Mouse (Mus musculus): ENCODE data around the gene Spock2. TPM values are rescaled to one million over a fixed set of nuclear protein-coding genes. Genes with fewer than 3 reads are reported as not detected.

Gene Spock2
- polyA plus RNA-seq, 1 experiment = 6.8 TPM

- Histone ChIP-seq H3K79me2 (ENCODE audit: control insufficient read depth, insufficient read depth) (no peaks in the 10 kb centered on the region), H3ac (ENCODE audit: control insufficient read depth, insufficient read length) (no peak overlapping the region), H3K4me2 (ENCODE audit: low read depth) (peak overlapping the region; percentile 76), H3K27me3 (ENCODE audit: control insufficient read depth, insufficient read depth, insufficient read length) (no peaks in the 10 kb centered on the region), H3K4me3 (no peak overlapping the region), H3K36me3 (ENCODE audit: control insufficient read depth, insufficient read depth) (no peaks in the 10 kb centered on the region)
- TF ChIP-seq TCF3 (IDR thresholded peaks at IDR 0.05; ENCODE audit: insufficient read length, low read depth) = peak; percentile 29
- peak in 2 of 3 experiments; percentile 44 to 81 for TF ChIP-seq MYOG (IDR thresholded peaks at IDR 0.05; ENCODE audit: control insufficient read depth in 1 of 3, insufficient read depth in 1 of 3, insufficient read length in 2 of 3, low read depth in 2 of 3)
- peak in 2 of 3 experiments; percentile 70 to 72 for TF ChIP-seq MYOD1 (IDR thresholded peaks at IDR 0.05; ENCODE audit: control insufficient read depth in 1 of 3, insufficient read length in 2 of 3, low read depth in 2 of 3)
- TF ChIP-seq TCF12 (IDR thresholded peaks at IDR 0.05; ENCODE audit: insufficient read depth, poor library complexity, severe bottlenecking) = no peak
- TF ChIP-seq POLR2A (IDR thresholded peaks at IDR 0.05; ENCODE audit: insufficient read length, low read depth) = no peak
- no peak for TF ChIP-seq POLR2AphosphoS2 (IDR thresholded peaks at IDR 0.05; ENCODE audit: insufficient read length, low read depth)
- no peak for TF ChIP-seq MAX (IDR thresholded peaks at IDR 0.05; ENCODE audit: low read depth)
- TF ChIP-seq E2F4 (IDR thresholded peaks at IDR 0.05; ENCODE audit: insufficient read depth) = no peak
- 0 out of 2 replicates have a peak, but pooled peaks have one; percentile 34 for TF ChIP-seq CEBPB (IDR thresholded peaks at IDR 0.05; ENCODE audit: insufficient read depth, poor library complexity, severe bottlenecking)
- TF ChIP-seq REST (IDR thresholded peaks at IDR 0.05; ENCODE audit: insufficient read depth, insufficient read length) = no peak
- no peak for TF ChIP-seq USF1 (IDR thresholded peaks at IDR 0.05; ENCODE audit: low read depth)
- TF ChIP-seq SRF (IDR thresholded peaks at IDR 0.05; ENCODE audit: control insufficient read depth, insufficient read length, low read depth) = no peak
Measured at GRCm38 (mm10) chr10:60077226-60077625, 28.8 kb upstream of the Spock2 start.

GRCm38 (mm10) chr10:60077736-60078560, 28.1 kb upstream of the Spock2 start:
- Histone ChIP-seq H3K4me3 (no peak overlapping the region), H3K79me2 (ENCODE audit: control insufficient read depth, insufficient read depth) (no peaks in the 10 kb centered on the region), H3K36me3 (ENCODE audit: control insufficient read depth, insufficient read depth) (no peaks in the 10 kb centered on the region), H3K4me2 (ENCODE audit: low read depth) (peak overlapping the region; percentile 76), H3ac (ENCODE audit: control insufficient read depth, insufficient read length) (no peak overlapping the region), H3K27me3 (ENCODE audit: control insufficient read depth, insufficient read depth, insufficient read length) (no peaks in the 10 kb centered on the region)
- TF ChIP-seq MAX (IDR thresholded peaks at IDR 0.05; ENCODE audit: low read depth) = no peak
- TF ChIP-seq MYOG (IDR thresholded peaks at IDR 0.05; ENCODE audit: control insufficient read depth in 1 of 3, insufficient read depth in 1 of 3, insufficient read length in 2 of 3, low read depth in 2 of 3) = no peak
- TF ChIP-seq MYOD1 (IDR thresholded peaks at IDR 0.05; ENCODE audit: control insufficient read depth in 1 of 3, insufficient read length in 2 of 3, low read depth in 2 of 3) = no peak
- TF ChIP-seq POLR2AphosphoS2 (IDR thresholded peaks at IDR 0.05; ENCODE audit: insufficient read length, low read depth) = no peak
- TF ChIP-seq USF1 (IDR thresholded peaks at IDR 0.05; ENCODE audit: low read depth) = no peak
- TF ChIP-seq REST (IDR thresholded peaks at IDR 0.05; ENCODE audit: insufficient read depth, insufficient read length) = no peak
- no peak for TF ChIP-seq TCF12 (IDR thresholded peaks at IDR 0.05; ENCODE audit: insufficient read depth, poor library complexity, severe bottlenecking)
- TF ChIP-seq SRF (IDR thresholded peaks at IDR 0.05; ENCODE audit: control insufficient read depth, insufficient read length, low read depth) = no peak
- TF ChIP-seq CEBPB (IDR thresholded peaks at IDR 0.05; ENCODE audit: insufficient read depth, poor library complexity, severe bottlenecking) = no peak
- TF ChIP-seq TCF3 (IDR thresholded peaks at IDR 0.05; ENCODE audit: insufficient read length, low read depth) = no peak

- TF ChIP-seq POLR2AphosphoS2 (IDR thresholded peaks at IDR 0.05; ENCODE audit: insufficient read length, low read depth) (no peak), MYOD1 (IDR thresholded peaks at IDR 0.05; ENCODE audit: control insufficient read depth in 1 of 3, insufficient read length in 2 of 3, low read depth in 2 of 3) (peak in 2 of 3 experiments; percentile 48 to 74), MYOG (IDR thresholded peaks at IDR 0.05; ENCODE audit: control insufficient read depth in 1 of 3, insufficient read depth in 1 of 3, insufficient read length in 2 of 3, low read depth in 2 of 3) (peak in 1 of 3 experiments; percentile 16)
- no peak overlapping the region for H3K4me3 ChIP-seq
- H3K4me2 ChIP-seq (ENCODE audit: low read depth) = peak overlapping the region; percentile 76
- no peak overlapping the region for H3ac ChIP-seq (ENCODE audit: control insufficient read depth, insufficient read length)
- no peaks in the 10 kb centered on the region for H3K79me2 ChIP-seq (ENCODE audit: control insufficient read depth, insufficient read depth)
- H3K27me3 ChIP-seq (ENCODE audit: control insufficient read depth, insufficient read depth, insufficient read length) = no peaks in the 10 kb centered on the region
- no peaks in the 10 kb centered on the region for H3K36me3 ChIP-seq (ENCODE audit: control insufficient read depth, insufficient read depth)
Measured at GRCm38 (mm10) chr10:60078561-60078917, 27.5 kb upstream of the Spock2 start.

GRCm38 (mm10) chr10:60080171-60080570, 25.8 kb upstream of the Spock2 start:
- Histone ChIP-seq H3K79me2 (ENCODE audit: control insufficient read depth, insufficient read depth) (no peaks in the 10 kb centered on the region), H3K27me3 (ENCODE audit: control insufficient read depth, insufficient read depth, insufficient read length) (no peaks in the 10 kb centered on the region), H3ac (ENCODE audit: control insufficient read depth, insufficient read length) (no peak overlapping the region), H3K36me3 (ENCODE audit: control insufficient read depth, insufficient read depth) (no peaks in the 10 kb centered on the region), H3K4me3 (no peak overlapping the region), H3K4me2 (ENCODE audit: low read depth) (no peak overlapping the region)
- no peak for TF ChIP-seq E2F4 (IDR thresholded peaks at IDR 0.05; ENCODE audit: insufficient read depth)
- no peak for TF ChIP-seq MAX (IDR thresholded peaks at IDR 0.05; ENCODE audit: low read depth)
- TF ChIP-seq TCF12 (IDR thresholded peaks at IDR 0.05; ENCODE audit: insufficient read depth, poor library complexity, severe bottlenecking) = no peak
- no peak for TF ChIP-seq REST (IDR thresholded peaks at IDR 0.05; ENCODE audit: insufficient read depth, insufficient read length)
- TF ChIP-seq MYOG (IDR thresholded peaks at IDR 0.05; ENCODE audit: control insufficient read depth in 1 of 3, insufficient read depth in 1 of 3, insufficient read length in 2 of 3, low read depth in 2 of 3) = no peak
- TF ChIP-seq TCF3 (IDR thresholded peaks at IDR 0.05; ENCODE audit: insufficient read length, low read depth) = no peak
- no peak for TF ChIP-seq POLR2AphosphoS2 (IDR thresholded peaks at IDR 0.05; ENCODE audit: insufficient read length, low read depth)
- no peak for TF ChIP-seq POLR2A (IDR thresholded peaks at IDR 0.05; ENCODE audit: insufficient read length, low read depth)
- TF ChIP-seq USF1 (IDR thresholded peaks at IDR 0.05; ENCODE audit: low read depth) = no peak
- no peak for TF ChIP-seq CEBPB (IDR thresholded peaks at IDR 0.05; ENCODE audit: insufficient read depth, poor library complexity, severe bottlenecking)
- no peak for TF ChIP-seq MYOD1 (IDR thresholded peaks at IDR 0.05; ENCODE audit: control insufficient read depth in 1 of 3, insufficient read length in 2 of 3, low read depth in 2 of 3)
- no peak for TF ChIP-seq SRF (IDR thresholded peaks at IDR 0.05; ENCODE audit: control insufficient read depth, insufficient read length, low read depth)
